Mouse (Mus musculus): ENCODE results near the gene Adgrb2. TPM values are rescaled to one million over a fixed set of nuclear protein-coding genes. Genes with fewer than 3 reads are reported as not detected.
A peak's percentile ranks its signal among the peaks of the same experiment; 100 is the strongest.

The Adgrb2 gene
- polyA plus RNA-seq, 1 experiment, result 1.7 TPM

DNA sequence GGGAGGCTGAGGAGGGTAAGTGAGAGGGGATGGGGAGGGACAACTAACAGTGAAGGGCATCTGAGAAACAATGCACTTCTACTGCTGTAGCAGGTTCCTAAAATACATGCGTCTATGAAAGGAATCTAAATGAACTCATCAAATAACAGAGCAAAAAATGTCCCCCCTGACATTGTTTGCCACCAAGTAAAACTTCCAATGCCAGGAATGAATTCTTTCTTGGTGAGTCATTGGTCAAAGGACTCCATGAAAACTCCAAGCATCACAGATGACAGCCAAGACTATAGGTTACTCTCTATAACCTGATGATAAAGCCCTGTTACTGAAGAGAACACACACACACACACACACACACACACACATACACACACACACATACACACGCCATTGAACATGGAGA lies 46.5 kb downstream of the Adgrb2 start:
- H3K4me3 ChIP-seq (ENCODE audit: low read depth, low read length), result no peak overlapping the region
- H3K36me3 ChIP-seq (ENCODE audit: control insufficient read depth, insufficient read depth, low read length), result no peaks in the 10 kb centered on the region
- WGBS, result 67% methylated on average over 2 of the region's 2 CpGs
- H3K27ac ChIP-seq (ENCODE audit: insufficient read depth, low read depth, low read length), result no peak overlapping the region
- no peak for TF ChIP-seq POLR2A (IDR thresholded peaks at IDR 0.05; ENCODE audit: low read depth, low read length)
- TF ChIP-seq CTCF (IDR thresholded peaks at IDR 0.05; ENCODE audit: extremely low read depth, insufficient read length, insufficient replicate concordance, low read depth, low read length), result no peak
- 0 out of 2 replicates have a peak, but pooled peaks cover 3% of the 10 kb centered on the region for H3K27me3 ChIP-seq (ENCODE audit: control insufficient read depth, insufficient read depth, low read length)
- H3K4me1 ChIP-seq (ENCODE audit: control insufficient read depth, insufficient read depth, insufficient read length, low read length), result no peaks in the 10 kb centered on the region; the same call in 1 of the 2 replicates

DNA sequence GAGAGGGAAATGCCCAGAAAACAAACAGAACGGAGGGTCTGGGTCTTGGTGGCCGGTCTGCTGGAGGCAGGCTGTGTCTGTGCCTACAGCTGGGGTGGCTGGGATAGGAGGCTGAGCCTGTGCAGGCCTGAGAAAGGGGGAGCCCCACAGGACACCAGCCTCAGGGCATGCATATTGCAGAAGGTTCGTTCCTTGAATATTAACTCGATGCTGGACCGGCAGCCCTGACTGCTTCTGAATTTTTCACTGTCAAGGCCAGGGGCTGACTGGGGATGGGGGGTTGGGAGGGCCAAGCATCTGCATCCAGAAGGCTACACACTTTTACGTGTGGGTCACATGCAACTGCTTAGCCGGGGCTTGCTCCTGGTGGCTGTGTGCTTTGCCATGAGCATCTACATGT lies 48.8 kb downstream of the Adgrb2 start:
- Histone ChIP-seq H3K4me3 (ENCODE audit: low read depth, low read length) (no peak overlapping the region), H3K27me3 (ENCODE audit: control insufficient read depth, insufficient read depth, low read length) (0 out of 2 replicates have a peak, but pooled peaks cover 3% of the 10 kb centered on the region), H3K27ac (ENCODE audit: insufficient read depth, low read depth, low read length) (no peak overlapping the region), H3K36me3 (ENCODE audit: control insufficient read depth, insufficient read depth, low read length) (no peaks in the 10 kb centered on the region), H3K4me1 (ENCODE audit: control insufficient read depth, insufficient read depth, insufficient read length, low read length) (no peaks in the 10 kb centered on the region; the same call in none of the 2 replicates)
- WGBS, result 69% methylated on average over 7 of the region's 7 CpGs
- TF ChIP-seq POLR2A (IDR thresholded peaks at IDR 0.05; ENCODE audit: low read depth, low read length) (no peak), CTCF (IDR thresholded peaks at IDR 0.05; ENCODE audit: extremely low read depth, insufficient read length, insufficient replicate concordance, low read depth, low read length) (no peak)

DNA sequence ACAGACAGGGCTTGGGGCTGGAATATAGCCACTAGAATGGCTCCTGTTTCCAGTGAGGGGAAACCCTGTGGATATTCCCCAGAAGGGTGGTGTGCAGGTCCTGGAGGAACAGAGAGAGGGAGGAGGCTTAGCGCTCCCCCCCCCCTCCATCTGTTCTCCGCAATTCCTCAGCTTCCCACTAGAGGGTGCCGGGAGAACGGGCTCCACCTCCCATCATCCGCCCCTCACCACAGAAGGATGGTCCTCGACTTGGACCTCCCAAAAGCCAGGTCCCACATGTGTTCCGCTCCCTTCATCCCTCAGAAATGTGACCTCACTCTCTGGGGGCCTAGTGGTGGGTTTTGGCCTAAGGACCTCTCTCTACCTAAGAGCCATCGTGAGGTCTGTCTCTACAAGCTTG lies 51.4 kb downstream of the Adgrb2 start:
- WGBS, result 6% methylated on average over 8 of the region's 8 CpGs
- Histone ChIP-seq H3K4me1 (ENCODE audit: control insufficient read depth, insufficient read depth, insufficient read length, low read length) (no peaks in the 10 kb centered on the region; the same call in none of the 2 replicates), H3K27me3 (ENCODE audit: control insufficient read depth, insufficient read depth, low read length) (0 out of 2 replicates have a peak, but pooled peaks cover 3% of the 10 kb centered on the region), H3K36me3 (ENCODE audit: control insufficient read depth, insufficient read depth, low read length) (no peaks in the 10 kb centered on the region), H3K4me3 (ENCODE audit: low read depth, low read length) (no peak overlapping the region), H3K27ac (ENCODE audit: insufficient read depth, low read depth, low read length) (peak overlapping the region; percentile 15; the same call in 1 of the 2 replicates)
- TF ChIP-seq POLR2A (IDR thresholded peaks at IDR 0.05; ENCODE audit: low read depth, low read length) (no peak), CTCF (IDR thresholded peaks at IDR 0.05; ENCODE audit: extremely low read depth, insufficient read length, insufficient replicate concordance, low read depth, low read length) (peak; percentile 76)

DNA sequence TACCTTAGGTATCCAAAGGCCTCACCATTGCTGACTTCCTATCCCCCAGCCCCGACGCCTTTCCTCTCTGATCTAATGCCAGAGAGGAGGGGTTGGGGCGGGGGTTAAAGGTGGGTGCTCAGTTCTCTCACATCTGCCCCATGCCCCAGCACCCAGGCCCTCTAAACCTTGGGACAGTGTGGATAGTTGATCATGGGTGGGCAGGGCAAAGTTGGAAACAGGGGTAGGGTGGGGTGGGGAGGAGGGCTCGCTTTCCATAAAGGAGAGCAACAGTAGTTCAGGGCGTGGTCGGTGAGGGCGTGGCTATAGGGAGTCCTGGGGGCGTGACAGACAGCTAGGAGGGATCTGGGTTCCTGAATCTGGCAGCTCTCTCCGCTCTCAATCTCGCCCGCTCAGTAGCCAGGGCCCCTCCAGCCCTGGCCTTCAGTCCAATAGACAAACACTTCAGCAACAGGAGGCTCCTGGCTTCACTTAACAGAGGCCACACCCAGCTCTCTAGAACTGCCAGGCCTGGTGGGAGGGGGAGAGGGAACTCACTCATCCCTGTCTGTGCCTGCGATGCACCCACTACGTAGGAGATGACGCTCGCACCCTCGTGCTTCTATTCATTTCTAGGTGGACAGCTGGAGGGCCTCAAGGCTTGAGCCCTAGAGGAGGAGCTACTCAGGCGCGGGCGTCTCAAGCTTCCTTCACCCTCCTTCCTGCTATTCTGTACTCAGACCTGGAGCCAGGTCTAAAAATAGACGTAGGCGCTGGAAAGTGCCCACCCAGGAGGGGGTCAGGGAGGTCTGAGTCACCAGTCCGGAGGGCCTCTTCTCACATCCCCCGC lies 52.1 kb downstream of the Adgrb2 start:
- 0 out of 2 replicates have a peak, but pooled peaks cover 3% of the 10 kb centered on the region for H3K27me3 ChIP-seq (ENCODE audit: control insufficient read depth, insufficient read depth, low read length)
- peak overlapping the region; percentile 60 for H3K27ac ChIP-seq (ENCODE audit: insufficient read depth, low read depth, low read length)
- 10% methylated on average over 23 of the region's 23 CpGs for WGBS

DNA sequence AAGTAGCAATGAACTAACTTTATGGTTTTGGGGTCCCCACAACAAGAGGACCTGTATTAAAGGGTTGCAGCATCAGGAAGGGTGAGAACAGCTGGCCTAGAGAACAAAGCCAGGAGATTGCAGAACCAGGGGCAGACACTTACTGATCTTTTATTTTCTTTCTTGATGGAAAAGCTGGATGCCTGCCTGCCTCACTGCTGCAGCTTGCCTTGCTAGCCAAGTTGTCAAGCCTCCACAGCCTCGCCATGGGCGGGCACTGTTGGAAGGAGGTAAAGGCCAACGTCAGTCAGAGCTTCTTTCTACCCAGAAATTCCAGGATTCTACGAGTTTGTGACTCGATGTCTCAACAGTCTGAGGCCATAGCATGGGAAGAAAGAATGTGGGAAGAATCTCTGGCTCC lies 54.7 kb downstream of the Adgrb2 start:
- no peak for TF ChIP-seq POLR2A (IDR thresholded peaks at IDR 0.05; ENCODE audit: low read depth, low read length)
- TF ChIP-seq CTCF (IDR thresholded peaks at IDR 0.05; ENCODE audit: extremely low read depth, insufficient read length, insufficient replicate concordance, low read depth, low read length), result no peak
- 47% methylated on average over 5 of the region's 5 CpGs for WGBS
- no peaks in the 10 kb centered on the region for H3K36me3 ChIP-seq (ENCODE audit: control insufficient read depth, insufficient read depth, low read length)
- no peak overlapping the region for H3K27ac ChIP-seq (ENCODE audit: insufficient read depth, low read depth, low read length)
- no peaks in the 10 kb centered on the region; the same call in none of the 2 replicates for H3K4me1 ChIP-seq (ENCODE audit: control insufficient read depth, insufficient read depth, insufficient read length, low read length)
- H3K4me3 ChIP-seq (ENCODE audit: low read depth, low read length), result no peak overlapping the region
- H3K27me3 ChIP-seq (ENCODE audit: control insufficient read depth, insufficient read depth, low read length), result 0 out of 2 replicates have a peak, but pooled peaks cover 3% of the 10 kb centered on the region

More for the DNA sequence above, 52.1 kb downstream of the Adgrb2 start:
- Histone ChIP-seq H3K36me3 (ENCODE audit: control insufficient read depth, insufficient read depth, low read length) (no peaks in the 10 kb centered on the region), H3K4me1 (ENCODE audit: control insufficient read depth, insufficient read depth, insufficient read length, low read length) (no peaks in the 10 kb centered on the region; the same call in none of the 2 replicates), H3K4me3 (ENCODE audit: low read depth, low read length) (no peak overlapping the region)
- TF ChIP-seq POLR2A (IDR thresholded peaks at IDR 0.05; ENCODE audit: low read depth, low read length) (no peak), CTCF (IDR thresholded peaks at IDR 0.05; ENCODE audit: extremely low read depth, insufficient read length, insufficient replicate concordance, low read depth, low read length) (no peak)

DNA sequence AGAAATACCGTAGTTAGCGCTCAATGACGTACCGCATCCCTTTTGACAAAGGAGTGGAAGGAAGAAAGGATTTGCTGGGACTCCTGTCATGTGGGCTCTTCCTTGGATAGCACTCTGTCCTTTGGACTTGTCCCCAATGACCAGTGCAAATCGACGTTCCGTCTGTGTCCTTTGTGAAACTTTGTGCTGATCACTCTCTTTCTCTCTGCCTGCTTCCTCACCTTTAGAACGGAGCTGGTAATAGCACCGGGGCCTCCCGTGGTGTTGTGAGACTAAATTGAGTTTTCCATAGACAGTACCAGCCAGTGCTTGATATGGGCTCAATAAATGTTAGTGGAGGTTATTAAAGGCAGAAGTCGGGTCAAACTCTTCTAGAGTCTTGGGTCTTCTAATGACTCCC lies 56.4 kb downstream of the Adgrb2 start:
- Histone ChIP-seq H3K27ac (ENCODE audit: insufficient read depth, low read depth, low read length) (no peak overlapping the region), H3K27me3 (ENCODE audit: control insufficient read depth, insufficient read depth, low read length) (no peaks in the 10 kb centered on the region), H3K4me3 (ENCODE audit: low read depth, low read length) (no peak overlapping the region), H3K36me3 (ENCODE audit: control insufficient read depth, insufficient read depth, low read length) (no peaks in the 10 kb centered on the region), H3K4me1 (ENCODE audit: control insufficient read depth, insufficient read depth, insufficient read length, low read length) (peaks cover 6% of the 10 kb centered on the region)
- WGBS, result 81% methylated on average over 11 of the region's 11 CpGs
- TF ChIP-seq CTCF (IDR thresholded peaks at IDR 0.05; ENCODE audit: extremely low read depth, insufficient read length, insufficient replicate concordance, low read depth, low read length) (no peak), POLR2A (IDR thresholded peaks at IDR 0.05; ENCODE audit: low read depth, low read length) (no peak)

DNA sequence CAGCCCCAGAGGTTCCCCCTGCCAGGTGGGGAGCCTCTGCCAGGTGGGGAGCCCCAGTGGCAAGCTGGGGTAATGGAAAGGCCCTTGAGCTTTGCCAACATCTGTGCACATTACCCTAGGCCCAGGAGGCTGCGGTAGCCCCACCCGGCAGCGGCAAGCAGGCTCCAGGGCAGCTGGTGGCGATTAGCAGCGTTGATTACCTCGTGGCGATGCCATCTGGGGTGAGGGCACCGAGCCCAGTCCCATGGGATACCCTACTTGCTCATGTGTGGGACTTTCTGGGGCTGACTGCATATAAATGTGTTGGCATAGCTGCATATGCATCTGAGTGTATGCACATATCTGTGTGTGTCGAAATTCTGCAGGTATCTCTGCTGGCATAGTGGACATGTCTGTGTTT lies 59.5 kb downstream of the Adgrb2 start:
- no peak overlapping the region for H3K4me3 ChIP-seq (ENCODE audit: low read depth, low read length)
- WGBS, result 24% methylated on average over 9 of the region's 9 CpGs
- TF ChIP-seq POLR2A (IDR thresholded peaks at IDR 0.05; ENCODE audit: low read depth, low read length) (no peak), CTCF (IDR thresholded peaks at IDR 0.05; ENCODE audit: extremely low read depth, insufficient read length, insufficient replicate concordance, low read depth, low read length) (no peak)

More for the DNA sequence above, 59.5 kb downstream of the Adgrb2 start:
- peaks cover 11% of the 10 kb centered on the region for H3K4me1 ChIP-seq (ENCODE audit: control insufficient read depth, insufficient read depth, insufficient read length, low read length)
- H3K36me3 ChIP-seq (ENCODE audit: control insufficient read depth, insufficient read depth, low read length), result no peaks in the 10 kb centered on the region
- H3K27ac ChIP-seq (ENCODE audit: insufficient read depth, low read depth, low read length), result no peak overlapping the region
- H3K27me3 ChIP-seq (ENCODE audit: control insufficient read depth, insufficient read depth, low read length), result no peaks in the 10 kb centered on the region

Measured in small intestine, adult 2 months (tissue).